Mouse (Mus musculus) limb, embryonic 14.5 days (tissue): ENCODE data around the gene Dab2ip. TPM values are rescaled to one million over a fixed set of nuclear protein-coding genes. Genes with fewer than 3 reads are reported as not detected.

Experiments
- ATAC-seq: fragments of 200-750 bp; cut with Nextera tagmentation; 2 replicates; pipeline ENCODE4 v1.8.0; 2017; ENCODE audit warnings: low read depth, moderate number of reproducible peaks, moderate TSS enrichment; ENCODE audit not compliant: low FRiP score
- DNase-seq: peaks from one replicate; pipeline ENCODE4 v3.0.0-alpha.2; 2015; ENCODE audit warnings: low spot score
- H3K27ac ChIP-seq: fragments of 300-500 bp; sonication (generic); replicated peaks from 2 replicates; pipeline ENCODE4 v1.5.1; 2014; ENCODE audit warnings: low read depth, mild to moderate bottlenecking, low read length, moderate library complexity, mixed read lengths
- H3K27me3 ChIP-seq: fragments of 300-500 bp; sonication (generic); 2 replicates; pipeline ENCODE4 v1.6.1; 2014; ENCODE audit warnings: low read length, mixed read lengths; ENCODE audit not compliant: control insufficient read depth, insufficient read depth
- H3K36me3 ChIP-seq: fragments of 300-500 bp; sonication (generic); 2 replicates; pipeline ENCODE4 v1.6.1; 2014; ENCODE audit warnings: mild to moderate bottlenecking, low read length, moderate library complexity, mixed read lengths; ENCODE audit not compliant: control insufficient read depth, insufficient read depth
- H3K4me1 ChIP-seq: fragments of 300-500 bp; sonication (generic); 2 replicates; pipeline ENCODE4 v1.6.1; 2014; ENCODE audit warnings: antibody characterized with exemption, low read length, mixed read lengths; ENCODE audit not compliant: control insufficient read depth, insufficient read depth
- H3K4me2 ChIP-seq: fragments of 300-500 bp; sonication (generic); replicated peaks from 2 replicates; pipeline ENCODE4 v1.6.1; 2014; ENCODE audit warnings: low read depth, mild to moderate bottlenecking, low read length, moderate library complexity; ENCODE audit not compliant: severe bottlenecking
- H3K4me3 ChIP-seq: fragments of 300-500 bp; sonication (generic); replicated peaks from 2 replicates; pipeline ENCODE4 v1.5.1; 2014; ENCODE audit warnings: low read length
- H3K9ac ChIP-seq: fragments of 300-500 bp; sonication (generic); 2 replicates; pipeline ENCODE4 v1.6.1; 2014; ENCODE audit warnings: mild to moderate bottlenecking, low read depth, low read length, moderate library complexity; ENCODE audit not compliant: severe bottlenecking
- H3K9me3 ChIP-seq: fragments of 300-500 bp; sonication (generic); 2 replicates; pipeline ENCODE4 v1.6.1; 2016; ENCODE audit warnings: low read length; ENCODE audit not compliant: control insufficient read depth
- POLR2A ChIP-seq: fragments of 200-500 bp; IDR thresholded peaks from 2 replicates; pipeline ENCODE4 v1.8.0; 2012; ENCODE audit warnings: inconsistent platforms, mild to moderate bottlenecking, moderate library complexity, borderline replicate concordance; ENCODE audit not compliant: insufficient read depth, insufficient read length; ENCODE audit errors: extremely low read depth
- WGBS: fragments of 180-500 bp; shearing (Covaris S2); extraction: QIAGEN DNeasy Blood & Tissue Kit; methylation state at CpG from one replicate; pipeline ENCODE4 v1.1.7; 2014; 5-methylcytosine and 5-hydroxymethylcytosine counted together
- polyA plus RNA-seq, 2 experiments: library from polyadenylated mRNA; depleted of rRNA in 1 of 2; stranded (reverse) in 1 of 2; unstranded in 1 of 2; fragments of >200 nt; fragmentation: Nextera tagmentation in 1 of 2; extraction: Ambion mirVana in 1 of 2; gene quantifications; 2 replicates each; pipeline versions ENCODE4 v1.2.1 to v1.2.3; 2012 to 2014

Gene Dab2ip
- polyA plus RNA-seq, 2 experiments, result 62.2 to 69.8 TPM

DNA sequence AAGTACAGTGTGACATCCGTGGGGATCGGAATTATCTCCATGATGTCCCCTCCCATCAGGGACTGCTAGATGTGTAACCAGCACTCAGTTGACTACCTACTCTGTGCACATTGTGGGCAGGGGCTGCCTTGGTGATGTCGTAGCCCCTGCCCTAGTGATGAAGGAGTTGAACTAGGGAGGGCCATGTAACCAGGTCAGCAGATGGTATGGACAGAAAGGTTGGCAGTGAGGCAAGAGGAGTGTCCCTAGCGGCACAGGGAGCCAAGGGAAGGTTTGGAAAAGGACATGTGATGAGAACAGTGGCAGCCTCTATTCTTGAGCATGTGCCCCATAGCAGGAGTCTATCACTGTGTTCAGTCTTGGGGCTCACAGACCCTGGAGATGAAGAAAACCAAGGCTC lies 70.6 kb downstream of the Dab2ip start:
- no peak overlapping the region for H3K9ac ChIP-seq
- ATAC-seq, result no peak
- WGBS, result 90% methylated on average over 4 of the region's 4 CpGs
- no peak for DNase-seq
- no peak overlapping the region for H3K4me3 ChIP-seq
- H3K4me2 ChIP-seq, result no peak overlapping the region
- H3K36me3 ChIP-seq, result peaks cover 9% of the 10 kb centered on the region; the same call in 1 of the 2 replicates
- no peak overlapping the region for H3K27ac ChIP-seq
- no peak for TF ChIP-seq POLR2A
- no peaks in the 10 kb centered on the region for H3K27me3 ChIP-seq
- H3K9me3 ChIP-seq, result no peaks in the 10 kb centered on the region
- H3K4me1 ChIP-seq, result peaks cover 50% of the 10 kb centered on the region

DNA sequence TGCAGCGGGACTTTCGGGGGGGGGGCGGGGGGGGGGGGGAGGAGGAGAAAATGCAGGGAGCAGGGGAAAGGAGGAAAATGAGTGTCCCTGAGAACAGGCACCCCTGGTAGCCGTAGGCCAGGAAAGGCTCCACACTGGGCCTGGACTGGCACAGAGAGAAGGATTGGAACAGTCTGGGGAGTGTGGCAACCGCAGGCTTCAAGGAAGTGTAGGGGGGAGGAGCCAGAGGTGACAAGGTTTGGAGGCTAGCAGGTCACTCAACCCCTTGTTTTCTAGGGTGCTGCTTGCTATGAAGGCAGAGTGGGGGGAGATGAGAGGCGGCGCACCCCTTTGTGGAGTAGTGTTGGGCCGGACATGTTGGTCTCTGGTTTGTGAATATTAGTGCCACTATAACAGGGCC lies 71.1 kb downstream of the Dab2ip start:
- no peak for TF ChIP-seq POLR2A
- no peaks in the 10 kb centered on the region for H3K27me3 ChIP-seq
- WGBS, result 92% methylated on average over 5 of the region's 8 CpGs
- H3K4me1 ChIP-seq, result peaks cover 45% of the 10 kb centered on the region
- DNase-seq, result no peak
- H3K27ac ChIP-seq, result no peak overlapping the region
- H3K4me3 ChIP-seq, result no peak overlapping the region
- no peak for ATAC-seq
- no peak overlapping the region for H3K9ac ChIP-seq
- H3K36me3 ChIP-seq, result peaks cover 9% of the 10 kb centered on the region; the same call in 1 of the 2 replicates
- H3K4me2 ChIP-seq, result no peak overlapping the region
- H3K9me3 ChIP-seq, result no peaks in the 10 kb centered on the region

DNA sequence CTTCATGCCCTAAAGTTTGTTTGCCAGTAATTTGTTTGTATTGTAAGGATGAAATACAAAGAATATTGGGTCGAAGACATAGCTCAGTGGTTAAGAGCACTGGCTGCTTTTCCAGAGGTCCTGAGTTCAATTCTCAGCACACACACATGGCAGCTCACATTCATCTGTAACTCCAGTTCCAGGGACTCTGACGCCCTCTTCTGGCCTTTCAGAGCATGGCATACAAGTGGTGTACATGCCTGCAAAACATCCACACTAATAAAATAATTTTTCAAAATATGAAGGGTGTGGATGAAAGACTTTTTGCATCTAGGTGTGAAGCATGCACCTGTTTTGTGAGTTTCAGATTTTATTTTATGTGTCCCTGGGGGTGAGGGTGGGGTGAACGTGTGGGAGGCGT lies 75.3 kb downstream of the Dab2ip start:
- H3K36me3 ChIP-seq, result peaks cover 7% of the 10 kb centered on the region; the same call in 1 of the 2 replicates
- WGBS, result 74% methylated on average over 4 of the region's 4 CpGs
- no peak for TF ChIP-seq POLR2A
- H3K4me3 ChIP-seq, result no peak overlapping the region
- H3K4me1 ChIP-seq, result peaks cover 8% of the 10 kb centered on the region; the same call in 1 of the 2 replicates
- H3K27me3 ChIP-seq, result no peaks in the 10 kb centered on the region
- no peak overlapping the region for H3K9ac ChIP-seq
- H3K4me2 ChIP-seq, result no peak overlapping the region
- no peak overlapping the region for H3K27ac ChIP-seq
- no peak for ATAC-seq
- H3K9me3 ChIP-seq, result no peaks in the 10 kb centered on the region
- no peak for DNase-seq

DNA sequence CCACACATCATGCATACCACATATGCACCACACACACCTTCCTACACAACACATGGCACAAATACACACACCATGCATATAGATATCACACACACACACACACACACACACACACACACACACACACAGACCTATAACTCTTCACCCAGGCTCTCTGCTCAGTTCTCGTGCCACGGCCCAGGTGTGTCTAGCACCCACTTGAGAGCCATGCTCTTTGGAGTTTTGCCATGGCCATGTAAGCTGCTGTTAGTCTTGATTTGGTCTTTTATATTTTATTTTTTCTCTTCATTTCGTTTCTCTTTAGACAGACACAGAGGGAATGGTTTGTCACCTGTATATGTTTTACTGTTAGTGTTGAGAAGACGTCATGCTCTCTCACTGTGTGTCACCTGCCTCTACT lies 76.9 kb downstream of the Dab2ip start:
- Histone ChIP-seq H3K9ac (no peak overlapping the region), H3K4me1 (peaks cover 8% of the 10 kb centered on the region; the same call in 1 of the 2 replicates), H3K4me3 (no peak overlapping the region), H3K27ac (no peak overlapping the region), H3K9me3 (no peaks in the 10 kb centered on the region), H3K4me2 (no peak overlapping the region), H3K27me3 (no peaks in the 10 kb centered on the region), H3K36me3 (peaks cover 4% of the 10 kb centered on the region; the same call in 1 of the 2 replicates)
- ATAC-seq (no peak), DNase-seq (no peak)
- no peak for TF ChIP-seq POLR2A
- WGBS, result 85% methylated on average over 4 of the region's 4 CpGs

DNA sequence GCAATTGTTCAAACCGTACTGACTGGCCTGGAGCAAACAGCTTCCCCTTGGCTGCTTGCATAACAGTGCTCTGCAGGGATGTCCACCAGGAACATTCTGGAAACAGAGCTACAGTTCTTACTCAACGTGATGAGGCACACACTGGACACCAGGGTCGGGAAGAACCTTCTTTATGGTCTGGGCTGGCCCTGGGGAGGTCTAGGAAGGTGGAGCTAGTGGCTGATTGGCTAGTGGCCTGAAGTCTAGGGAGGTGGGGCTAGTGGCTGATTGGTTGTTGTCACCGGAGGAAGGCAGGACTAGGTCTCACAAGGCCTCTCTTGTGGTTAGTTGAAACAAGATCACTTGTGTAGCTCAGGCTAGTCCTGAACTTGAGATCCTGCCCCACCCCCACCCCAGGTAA lies 77.5 kb downstream of the Dab2ip start:
- Histone ChIP-seq H3K36me3 (peaks cover 4% of the 10 kb centered on the region; the same call in 1 of the 2 replicates), H3K9ac (no peak overlapping the region), H3K4me2 (no peak overlapping the region), H3K27me3 (no peaks in the 10 kb centered on the region), H3K4me1 (peaks cover 10% of the 10 kb centered on the region; the same call in 1 of the 2 replicates), H3K27ac (no peak overlapping the region), H3K4me3 (no peak overlapping the region), H3K9me3 (no peaks in the 10 kb centered on the region)
- TF ChIP-seq POLR2A, result no peak
- WGBS, result 69% methylated on average over 4 of the region's 4 CpGs
- ATAC-seq, result no peak
- no peak for DNase-seq
